Mouse (Mus musculus): ENCODE data around the gene Ctnnb1.
"Not testable (repeated sequence)": the region's sequence is repeated elsewhere in the genome, so short reads cannot be mapped to it uniquely, and the experiment has no call there.

The Ctnnb1 gene

GRCm38 (mm10) chr9:120929081-120929480 is at the start of gene Ctnnb1:
Ctnnb1 (plus strand) TSS chr9:120929216.
- no peak for DNase-seq (ENCODE audit: low read depth, low spot score)

DNA sequence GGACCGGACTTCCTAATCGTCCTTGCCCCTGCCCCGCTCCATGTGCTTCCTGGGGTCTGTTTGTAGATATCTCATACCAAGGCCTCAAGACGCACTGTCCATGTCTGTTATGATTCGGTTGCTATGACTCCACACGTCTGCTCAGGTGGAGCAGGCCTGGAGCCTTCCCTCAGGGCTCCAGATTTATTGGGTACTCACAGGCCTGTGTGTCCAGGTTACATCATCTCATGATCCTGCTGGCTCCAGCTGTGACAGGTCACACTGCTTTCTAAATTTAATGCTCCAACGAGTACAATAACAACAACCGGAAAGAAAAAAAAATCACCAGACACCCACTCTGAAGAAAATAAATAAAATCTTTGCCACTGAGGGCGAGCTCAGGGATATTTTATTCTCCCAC is 48.7 kb upstream of the Ctnnb1 start:
- DNase-seq (ENCODE audit: low read depth, low spot score) = no peak

GRCm38 (mm10) chr9:120881121-120881520 is 47.9 kb upstream of the Ctnnb1 start:
- no peak for DNase-seq (ENCODE audit: low read depth, low spot score)

GRCm38 (mm10) chr9:120881839-120882238 is 47.2 kb upstream of the Ctnnb1 start:
- no peak for DNase-seq (ENCODE audit: low read depth, low spot score)

- no peak for DNase-seq (ENCODE audit: low read depth, low spot score)
Measured at GRCm38 (mm10) chr9:120884726-120885125, 44.3 kb upstream of the Ctnnb1 start.

DNA sequence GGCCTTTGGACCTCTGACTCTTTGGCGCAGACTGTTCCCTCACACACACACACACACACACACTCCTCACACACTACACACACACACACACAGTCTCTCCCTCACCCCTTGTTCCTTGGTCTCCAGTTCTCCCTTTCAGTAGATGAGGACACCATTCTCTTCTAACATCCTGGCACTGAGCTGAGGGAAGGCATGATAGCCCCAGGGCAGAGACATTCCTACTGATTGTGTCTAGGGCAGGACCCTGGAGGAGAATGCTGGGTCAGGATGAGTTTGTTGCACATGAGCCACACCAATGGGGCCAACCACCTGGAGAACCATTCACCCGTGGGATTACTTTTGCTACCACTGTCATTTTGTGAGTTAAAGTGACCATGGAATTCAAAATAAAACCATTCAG is 41.4 kb upstream of the Ctnnb1 start:
- DNase-seq (ENCODE audit: low read depth, low spot score) = no peak

DNA sequence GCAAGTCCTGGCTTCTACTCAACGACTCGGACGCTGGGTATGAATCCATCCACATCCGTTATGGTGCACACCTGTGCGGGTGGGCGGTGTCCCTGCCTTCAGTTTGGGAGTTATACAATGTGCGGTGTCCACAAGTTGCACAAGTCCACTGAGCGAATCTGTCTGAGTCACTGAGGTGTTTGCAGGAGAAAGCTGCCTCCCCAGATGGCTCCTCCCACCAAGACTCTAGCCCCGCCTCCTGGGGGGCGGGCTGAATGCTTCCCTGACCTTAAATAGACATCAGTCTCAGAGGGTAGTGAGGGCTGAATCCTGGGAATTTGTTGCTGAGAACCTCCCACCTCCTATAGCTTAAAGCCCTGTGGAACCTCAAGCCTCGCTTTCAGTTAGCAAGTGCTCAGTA is 35.6 kb upstream of the Ctnnb1 start:
- no peak for DNase-seq (ENCODE audit: low read depth, low spot score)

DNA sequence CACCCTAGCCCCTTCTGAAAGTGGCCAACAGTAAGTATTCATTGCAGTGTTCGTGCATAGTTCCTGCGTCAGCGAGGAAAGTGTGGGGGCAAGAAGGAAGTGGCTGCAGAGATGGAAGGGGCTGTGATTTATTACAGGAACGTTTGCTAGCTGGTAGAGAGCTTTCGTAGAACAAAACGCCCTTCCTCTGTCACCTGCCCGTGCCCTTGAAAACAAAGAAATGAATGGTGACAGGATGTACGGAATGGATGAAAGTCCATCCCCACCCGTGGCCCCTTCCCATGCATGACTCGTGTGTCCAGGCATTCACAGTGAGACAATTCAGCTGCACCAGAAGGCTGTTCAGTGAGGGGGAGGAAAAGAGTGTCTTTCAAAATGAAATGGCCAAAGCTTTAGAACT is 35.0 kb upstream of the Ctnnb1 start:
- DNase-seq (ENCODE audit: low read depth, low spot score) = no peak

- DNase-seq (ENCODE audit: low read depth, low spot score) = no peak
Measured at GRCm38 (mm10) chr9:120894376-120894775, 34.6 kb upstream of the Ctnnb1 start.

DNA sequence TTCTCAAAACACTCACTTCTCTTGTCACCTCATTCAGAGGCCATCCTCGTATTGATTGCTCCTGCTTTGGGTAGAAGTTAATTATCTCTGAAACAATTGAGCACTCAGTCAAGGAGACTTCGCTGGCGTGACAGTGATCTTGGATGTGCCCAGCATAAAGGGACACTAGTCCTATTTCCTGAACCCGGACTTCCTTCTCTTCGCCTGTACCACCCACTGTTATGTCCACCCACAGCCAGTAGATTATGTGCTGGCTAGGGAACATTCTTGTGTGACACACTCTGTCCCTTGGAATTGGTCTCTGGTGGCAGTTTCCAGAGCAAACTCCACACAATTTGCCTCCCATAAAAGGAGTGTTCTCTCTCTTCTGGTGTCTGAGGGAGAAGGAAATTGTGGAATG is 32.5 kb upstream of the Ctnnb1 start:
- no peak for DNase-seq (ENCODE audit: low read depth, low spot score)

- no peak for DNase-seq (ENCODE audit: low read depth, low spot score)
Measured at GRCm38 (mm10) chr9:120897269-120897668, 31.7 kb upstream of the Ctnnb1 start.

GRCm38 (mm10) chr9:120899833-120900232 is 29.2 kb upstream of the Ctnnb1 start:
- no peak for DNase-seq (ENCODE audit: low read depth, low spot score)

- DNase-seq (ENCODE audit: low read depth, low spot score) = no peak
Measured at GRCm38 (mm10) chr9:120900338-120901274, 28.4 kb upstream of the Ctnnb1 start.

DNA sequence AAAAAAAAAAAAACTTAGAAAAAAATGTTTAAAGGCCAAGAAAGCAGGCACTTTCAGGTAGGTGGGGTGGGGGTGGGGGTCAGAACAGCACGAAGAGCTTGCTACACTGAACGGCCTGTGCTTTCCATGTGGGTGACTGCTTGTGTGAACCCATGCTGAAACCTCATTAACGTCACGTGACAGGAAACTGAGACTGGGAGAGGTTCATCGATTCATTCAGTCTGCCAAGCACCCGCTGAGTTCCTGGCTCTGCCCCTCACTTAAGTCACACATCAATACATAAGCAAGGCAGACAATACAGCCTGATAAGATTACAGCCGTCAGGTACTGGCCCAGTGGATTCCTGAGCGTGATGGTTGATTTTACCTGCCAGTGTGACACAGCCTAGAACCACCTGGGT is 26.5 kb upstream of the Ctnnb1 start:
- DNase-seq (ENCODE audit: low read depth, low spot score) = peak; percentile 21

DNA sequence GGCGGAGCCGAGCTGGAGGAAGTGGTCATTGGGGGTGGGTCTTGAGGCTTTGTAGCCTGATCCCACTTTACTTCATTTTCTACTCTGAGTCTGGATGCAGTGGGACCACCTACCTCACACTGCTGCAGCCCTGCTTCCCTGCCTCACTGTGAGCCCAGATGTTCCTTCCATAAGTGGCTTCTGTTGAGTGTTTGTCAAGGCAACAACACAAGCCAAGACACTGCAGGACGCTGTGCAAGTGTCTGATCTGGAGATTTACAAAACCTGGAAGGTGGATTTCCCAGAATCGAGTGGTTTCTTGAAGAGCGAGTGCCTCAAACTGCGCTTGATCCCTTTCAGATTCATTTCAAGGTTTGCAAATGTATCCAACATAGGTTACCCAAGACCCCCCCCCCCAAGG is 20.6 kb upstream of the Ctnnb1 start:
- no peak for DNase-seq (ENCODE audit: low read depth, low spot score)

GRCm38 (mm10) chr9:120913152-120913551 is 15.9 kb upstream of the Ctnnb1 start:
- no peak for DNase-seq (ENCODE audit: low read depth, low spot score)

DNA sequence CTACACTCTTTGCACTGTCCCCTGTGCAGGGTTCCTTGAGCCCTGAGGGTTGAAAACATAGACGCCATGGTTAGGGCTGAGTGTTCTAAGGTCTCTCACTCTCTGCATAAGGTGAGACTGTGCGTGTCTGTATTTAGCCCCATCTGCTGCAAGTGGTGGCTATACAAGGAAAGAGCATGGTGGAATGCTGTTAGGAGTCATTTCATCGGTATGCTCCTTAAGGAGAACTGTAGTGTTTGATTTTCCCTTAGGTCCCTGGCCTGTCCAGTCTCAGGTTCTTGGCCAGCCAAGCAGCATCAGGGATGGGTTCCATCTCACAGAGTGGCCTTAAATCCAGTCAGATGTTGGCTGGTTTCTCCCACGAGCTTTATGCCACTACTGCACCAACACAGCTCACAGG is 14.6 kb upstream of the Ctnnb1 start:
- no peak for DNase-seq (ENCODE audit: low read depth, low spot score)

GRCm38 (mm10) chr9:120914877-120915459 is 14.0 kb upstream of the Ctnnb1 start:
- DNase-seq (ENCODE audit: low read depth, low spot score) = peak; percentile 74

GRCm38 (mm10) chr9:120917619-120918018 is 11.4 kb upstream of the Ctnnb1 start:
- DNase-seq (ENCODE audit: low read depth, low spot score) = not testable (repeated sequence)

- DNase-seq (ENCODE audit: low read depth, low spot score) = no peak
Measured at GRCm38 (mm10) chr9:120918211-120918610, 10.8 kb upstream of the Ctnnb1 start.

- no peak for DNase-seq (ENCODE audit: low read depth, low spot score)
Measured at GRCm38 (mm10) chr9:120918642-120919041, 10.4 kb upstream of the Ctnnb1 start.

DNA sequence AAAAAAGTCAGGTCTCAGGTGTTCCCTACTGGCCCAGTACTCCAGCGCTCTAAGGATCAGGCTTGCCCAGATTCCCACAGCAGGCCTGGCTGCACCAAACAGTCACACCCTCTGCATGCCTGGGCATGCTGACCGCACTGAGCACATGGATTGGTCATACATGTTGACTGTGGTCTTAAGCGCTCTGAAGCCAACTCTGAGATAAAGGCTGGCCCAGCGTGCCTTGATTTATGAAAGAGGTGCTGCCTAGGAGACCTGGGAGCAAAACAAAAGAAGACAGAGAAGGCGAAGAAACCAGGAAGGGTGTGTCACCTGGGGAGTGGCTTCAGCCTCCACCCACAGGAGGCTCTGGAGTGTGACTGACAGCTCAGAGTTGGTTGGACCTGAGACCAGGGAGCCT is 9.9 kb upstream of the Ctnnb1 start:
- DNase-seq (ENCODE audit: low read depth, low spot score) = peak; percentile 26

DNA sequence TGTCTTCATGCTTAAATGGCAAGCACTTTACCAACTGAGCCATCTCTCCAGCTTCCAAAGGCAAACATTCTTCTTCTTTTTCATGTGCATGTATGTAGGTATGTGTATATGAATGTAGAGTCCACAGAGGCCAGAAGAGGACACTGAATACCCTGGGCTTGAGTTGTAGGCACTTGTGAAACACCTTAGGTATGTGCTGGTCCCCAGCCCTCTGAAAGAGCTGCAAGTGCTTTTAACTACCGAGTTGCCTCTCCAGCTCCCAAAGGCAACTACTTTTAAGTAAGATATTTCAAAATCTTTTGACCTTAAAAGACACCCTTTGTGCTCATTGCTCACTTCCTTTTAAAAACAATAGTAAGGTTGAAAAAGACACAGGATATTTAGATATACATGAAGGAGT is 2.9 kb upstream of the Ctnnb1 start:
- DNase-seq (ENCODE audit: low read depth, low spot score) = no peak
